Mouse (Mus musculus) limb, embryonic 12.5 days (tissue): ENCODE measurements around the gene Sirt7. TPM values are rescaled to one million over a fixed set of nuclear protein-coding genes. Genes with fewer than 3 reads are reported as not detected.
A peak's percentile ranks its signal among the peaks of the same experiment; 100 is the strongest.

Experiments used
- ATAC-seq: fragments of 200-750 bp; cut with Nextera tagmentation; 2 replicates; pipeline ENCODE4 v1.8.0; 2017; ENCODE audit warnings: low read depth, moderate TSS enrichment; ENCODE audit not compliant: insufficient number of reproducible peaks, insufficient read depth, low FRiP score, low TSS enrichment
- H3K27ac ChIP-seq: fragments of 300-500 bp; sonication (generic); 2 replicates; pipeline ENCODE4 v1.5.1; 2016; ENCODE audit warnings: mild to moderate bottlenecking, moderate library complexity
- H3K27me3 ChIP-seq: fragments of 300-500 bp; sonication (generic); 2 replicates; pipeline ENCODE4 v1.6.1; 2016; ENCODE audit warnings: mild to moderate bottlenecking, moderate library complexity
- H3K36me3 ChIP-seq: fragments of 300-500 bp; sonication (generic); 2 replicates; pipeline ENCODE4 v1.6.1; 2016; ENCODE audit warnings: mild to moderate bottlenecking, moderate library complexity
- H3K4me1 ChIP-seq: fragments of 300-500 bp; sonication (generic); replicated peaks from 2 replicates; pipeline ENCODE4 v1.6.1; 2016
- H3K4me2 ChIP-seq: fragments of 300-500 bp; sonication (generic); 2 replicates; pipeline ENCODE4 v1.6.1; 2016; ENCODE audit warnings: mild to moderate bottlenecking, moderate library complexity
- H3K4me3 ChIP-seq: fragments of 300-500 bp; sonication (generic); replicated peaks from 2 replicates; pipeline ENCODE4 v1.5.1; 2016; ENCODE audit warnings: mild to moderate bottlenecking
- H3K9ac ChIP-seq: fragments of 300-500 bp; sonication (generic); replicated peaks from 2 replicates; pipeline ENCODE4 v1.6.1; 2016; ENCODE audit warnings: mild to moderate bottlenecking, moderate library complexity
- H3K9me3 ChIP-seq: fragments of 300-500 bp; sonication (generic); 2 replicates; pipeline ENCODE4 v1.6.1; 2016; ENCODE audit warnings: mild to moderate bottlenecking, moderate library complexity
- whole genome bisulfite sequencing: fragments of 180-500 bp; shearing (Covaris S2); methylation state at CpG from one replicate; pipeline ENCODE4 v1.1.7; 2016; 5-methylcytosine and 5-hydroxymethylcytosine counted together
- polyA plus RNA-seq: library from polyadenylated mRNA; unstranded; fragments of >200 nt; fragmentation: Nextera tagmentation; extraction: Ambion mirVana; gene quantifications from 2 replicates; pipeline ENCODE4 v1.2.1, GENCODE M21; 2016

Sirt7 gene
- 29.5 and 29.9 TPM in 2 replicates for polyA plus RNA-seq

GRCm38 (mm10) chr11:120625152-120625775, at the start of gene Sirt7:
Gene Sirt7, minus strand, starts transcription at chr11:120625240.
- Histone ChIP-seq H3K9ac (peak within 1 kb of the TSS; percentile 77), H3K4me3 (peak within 1 kb of the TSS; percentile 98), H3K36me3 (peaks cover 61% of the 10 kb centered on the region), H3K27me3 (no peaks in the 10 kb centered on the region), H3K4me1 (peaks cover 18% of the 10 kb centered on the region), H3K27ac (peak within 1 kb of the TSS; percentile 80), H3K4me2 (peak within 1 kb of the TSS; percentile 99), H3K9me3 (no peaks in the 10 kb centered on the region)
- 15% methylated on average over 5 of the region's 5 CpGs for WGBS
- no peak for ATAC-seq

- peak overlapping the region; percentile 90 for H3K4me2 ChIP-seq
- H3K4me3 ChIP-seq, result peak overlapping the region; percentile 75
- no peaks in the 10 kb centered on the region for H3K27me3 ChIP-seq
- peaks cover 19% of the 10 kb centered on the region for H3K4me1 ChIP-seq
- peak overlapping the region; percentile 91 for H3K27ac ChIP-seq
- H3K9ac ChIP-seq, result peak overlapping the region; percentile 81
- ATAC-seq, result peak; percentile 11; the same call in 1 of the 2 replicates
- H3K9me3 ChIP-seq, result no peaks in the 10 kb centered on the region
- peaks cover 29% of the 10 kb centered on the region for H3K36me3 ChIP-seq
- WGBS, result 41% methylated on average over 12 of the region's 12 CpGs
These were observed 48.6 kb upstream of the Sirt7 start for GRCm38 (mm10) chr11:120673594-120674122.

- Histone ChIP-seq H3K4me2 (peak within 1 kb of the TSS; percentile 90), H3K4me3 (peak within 1 kb of the TSS; percentile 75), H3K36me3 (peaks cover 21% of the 10 kb centered on the region), H3K9ac (peak within 1 kb of the TSS; percentile 81), H3K4me1 (peaks cover 19% of the 10 kb centered on the region), H3K27me3 (no peaks in the 10 kb centered on the region), H3K27ac (peak within 1 kb of the TSS; percentile 91), H3K9me3 (no peaks in the 10 kb centered on the region)
- peak; percentile 96 for ATAC-seq
- 2% methylated on average over 80 of the region's 83 CpGs for WGBS
These were observed 47.9 kb upstream of the Sirt7 start, which contains the start of gene Aspscr1 for GRCm38 (mm10) chr11:120672687-120673593. Gene Aspscr1, plus strand, starts transcription at chr11:120672973.

- H3K9ac ChIP-seq, result no peak overlapping the region
- 1% methylated on average over 3 of the region's 3 CpGs for WGBS
These were observed 41.6 kb upstream of the Sirt7 start for GRCm38 (mm10) chr11:120666617-120667016.

GRCm38 (mm10) chr11:120665406-120665805, 40.4 kb upstream of the Sirt7 start:
- ATAC-seq, result no peak
- no peak overlapping the region for H3K4me3 ChIP-seq
- no peak overlapping the region for H3K4me2 ChIP-seq
- 66% methylated on average over 3 of the region's 3 CpGs for WGBS
- no peaks in the 10 kb centered on the region for H3K36me3 ChIP-seq
- H3K27me3 ChIP-seq, result peaks cover 41% of the 10 kb centered on the region
- no peak overlapping the region for H3K27ac ChIP-seq
- no peak overlapping the region for H3K9ac ChIP-seq
- H3K9me3 ChIP-seq, result no peaks in the 10 kb centered on the region
- H3K4me1 ChIP-seq, result peaks cover 26% of the 10 kb centered on the region

More at GRCm38 (mm10) chr11:120666617-120667016, 41.6 kb upstream of the Sirt7 start:
- Histone ChIP-seq H3K9me3 (no peaks in the 10 kb centered on the region), H3K27ac (no peak overlapping the region), H3K4me2 (0 out of 2 replicates have a peak overlapping the region, but pooled peaks have one; percentile 17), H3K36me3 (no peaks in the 10 kb centered on the region), H3K4me3 (no peak overlapping the region), H3K4me1 (peaks cover 15% of the 10 kb centered on the region), H3K27me3 (peaks cover 29% of the 10 kb centered on the region)
- ATAC-seq, result no peak

- H3K9me3 ChIP-seq, result no peaks in the 10 kb centered on the region
- H3K4me2 ChIP-seq, result no peak overlapping the region
- no peak overlapping the region for H3K27ac ChIP-seq
- peaks cover 41% of the 10 kb centered on the region for H3K4me1 ChIP-seq
- H3K36me3 ChIP-seq, result no peaks in the 10 kb centered on the region
- WGBS, result 91% methylated on average over 5 of the region's 5 CpGs
- H3K9ac ChIP-seq, result no peak overlapping the region
- no peak overlapping the region for H3K4me3 ChIP-seq
- ATAC-seq, result no peak
- peaks cover 58% of the 10 kb centered on the region for H3K27me3 ChIP-seq
These were observed 38.7 kb upstream of the Sirt7 start for GRCm38 (mm10) chr11:120663714-120664113.

- WGBS, result 78% methylated on average over 6 of the region's 6 CpGs
- no peaks in the 10 kb centered on the region for H3K9me3 ChIP-seq
- H3K4me3 ChIP-seq, result no peak overlapping the region
- H3K36me3 ChIP-seq, result no peaks in the 10 kb centered on the region
- no peak overlapping the region for H3K4me2 ChIP-seq
- H3K27me3 ChIP-seq, result peaks cover 67% of the 10 kb centered on the region
- H3K9ac ChIP-seq, result no peak overlapping the region
- peaks cover 41% of the 10 kb centered on the region for H3K4me1 ChIP-seq
- H3K27ac ChIP-seq, result no peak overlapping the region
- no peak for ATAC-seq
These were observed 37.7 kb upstream of the Sirt7 start for GRCm38 (mm10) chr11:120662759-120663158.

- Histone ChIP-seq H3K27ac (no peak within 1 kb of the TSS), H3K27me3 (peaks cover 81% of the 10 kb centered on the region), H3K9me3 (no peaks in the 10 kb centered on the region), H3K4me2 (peak within 1 kb of the TSS; percentile 76), H3K4me3 (peak within 1 kb of the TSS; percentile 52), H3K9ac (peak within 1 kb of the TSS; percentile 59), H3K4me1 (peaks cover 32% of the 10 kb centered on the region), H3K36me3 (no peaks in the 10 kb centered on the region)
- ATAC-seq, result no peak
- WGBS, result under 1% methylated on average over 35 of the region's 35 CpGs
These were observed 36.0 kb upstream of the Sirt7 start, which contains the start of gene Notum for GRCm38 (mm10) chr11:120661076-120661460. Gene Notum, minus strand, starts transcription at chr11:120661175.

GRCm38 (mm10) chr11:120660301-120661075, 35.4 kb upstream of the Sirt7 start:
- Histone ChIP-seq H3K4me1 (peaks cover 30% of the 10 kb centered on the region), H3K36me3 (no peaks in the 10 kb centered on the region), H3K27me3 (peaks cover 81% of the 10 kb centered on the region), H3K27ac (no peak overlapping the region), H3K4me3 (peak overlapping the region; percentile 52), H3K4me2 (peak overlapping the region; percentile 76), H3K9me3 (no peaks in the 10 kb centered on the region), H3K9ac (peak overlapping the region; percentile 59)
- WGBS, result under 1% methylated on average over 93 of the region's 95 CpGs
- peak; percentile 60; the same call in 1 of the 2 replicates for ATAC-seq

- WGBS, result 2% methylated on average over 50 of the region's 50 CpGs
- no peak overlapping the region for H3K27ac ChIP-seq
- peak overlapping the region; percentile 59 for H3K9ac ChIP-seq
- peak overlapping the region; percentile 76 for H3K4me2 ChIP-seq
- H3K27me3 ChIP-seq, result peaks cover 76% of the 10 kb centered on the region
- H3K4me3 ChIP-seq, result peak overlapping the region; percentile 52
- no peak for ATAC-seq
- no peaks in the 10 kb centered on the region for H3K9me3 ChIP-seq
- no peaks in the 10 kb centered on the region for H3K36me3 ChIP-seq
- H3K4me1 ChIP-seq, result peaks cover 26% of the 10 kb centered on the region
These were observed 34.7 kb upstream of the Sirt7 start for GRCm38 (mm10) chr11:120659509-120660300.
